Mouse (Mus musculus): Measurements from ENCODE around the gene Sertm1. TPM values are rescaled to one million over a fixed set of nuclear protein-coding genes. Genes with fewer than 3 reads are reported as not detected.

Sertm1 gene
- under 1 TPM; 0.07 to 0.11 TPM for total RNA-seq (2021)
- long read RNA-seq, experiment 1 = 0 reads
- long read RNA-seq, experiment 2 = 0 reads

DNA sequence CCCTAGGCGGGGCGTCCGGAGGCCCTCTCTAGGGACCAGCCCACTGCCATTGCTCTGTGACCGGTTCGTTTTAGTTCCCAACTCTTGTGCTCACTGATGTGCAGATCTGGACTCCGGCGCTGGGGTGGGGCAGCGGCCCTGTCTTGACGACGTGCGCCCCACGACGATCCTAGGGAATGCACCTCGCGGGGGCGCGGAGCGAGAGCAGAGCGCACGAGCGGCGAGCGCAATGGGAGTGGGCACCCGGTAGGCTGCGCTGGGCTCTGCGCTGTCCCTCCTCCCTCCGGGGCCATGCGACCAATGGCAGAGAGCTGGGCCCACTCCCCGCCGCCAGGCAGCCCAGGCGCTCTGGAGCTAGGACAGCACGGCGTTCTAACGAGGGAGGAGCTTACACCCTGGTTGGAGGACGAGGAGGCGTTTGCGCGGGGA is at the start of gene Sertm1:
Gene Sertm1, minus strand, starts transcription at position 245 of the 429 bp plus-strand sequence.
- DNase-seq = peak; percentile 10

DNA sequence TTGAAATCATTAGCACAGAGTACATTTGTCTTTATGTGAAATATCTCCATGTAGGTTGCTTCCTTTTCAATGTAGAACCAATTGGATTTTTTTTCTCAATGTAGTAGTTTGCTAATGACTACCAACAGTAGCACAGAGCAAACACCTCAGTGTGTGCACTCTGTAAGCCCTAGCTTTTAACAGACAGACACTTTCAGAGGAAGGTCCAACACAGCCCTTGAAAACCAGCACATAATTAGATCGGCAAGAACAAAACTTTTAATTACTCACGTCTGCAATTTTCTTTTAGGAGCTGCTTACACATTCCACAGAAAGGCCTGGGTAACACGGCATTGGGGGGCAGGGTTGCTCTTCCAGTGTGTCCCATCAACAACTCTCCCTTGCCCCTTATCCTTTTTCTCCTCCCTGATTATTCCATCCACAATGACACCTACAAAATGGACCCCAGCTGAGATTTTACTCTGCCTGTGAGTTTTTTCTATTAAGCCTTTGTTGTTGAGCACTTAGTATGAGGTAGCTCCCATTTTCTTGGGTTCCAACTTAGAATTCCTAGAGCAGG is 49.3 kb upstream of the Sertm1 start:
- no peak for DNase-seq

GRCm38 (mm10) chr3:54943067-54943810 is 27.6 kb upstream of the Sertm1 start:
- DNase-seq = no peak

- no peak for DNase-seq
These were observed 18.8 kb upstream of the Sertm1 start for GRCm38 (mm10) chr3:54934535-54934934.

DNA sequence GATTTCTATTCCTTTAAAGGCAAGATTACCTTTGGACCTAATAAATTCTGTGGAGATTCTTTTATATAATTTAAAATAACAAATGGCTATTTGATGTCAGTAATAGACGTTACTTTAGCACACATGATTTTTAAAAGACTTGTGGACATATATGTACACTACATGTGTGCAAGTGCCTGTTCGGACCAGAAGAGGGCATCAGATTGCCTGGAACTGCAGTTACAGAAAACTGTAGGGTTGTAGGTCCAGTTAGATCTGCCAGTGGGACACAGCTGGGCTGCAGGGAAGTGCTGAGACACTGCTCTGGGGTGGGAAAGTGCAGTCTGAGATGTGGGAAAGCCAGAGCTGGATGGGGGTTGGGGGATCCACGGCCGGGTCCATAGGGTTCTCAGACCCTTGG is 16.9 kb upstream of the Sertm1 start:
- DNase-seq = no peak

DNA sequence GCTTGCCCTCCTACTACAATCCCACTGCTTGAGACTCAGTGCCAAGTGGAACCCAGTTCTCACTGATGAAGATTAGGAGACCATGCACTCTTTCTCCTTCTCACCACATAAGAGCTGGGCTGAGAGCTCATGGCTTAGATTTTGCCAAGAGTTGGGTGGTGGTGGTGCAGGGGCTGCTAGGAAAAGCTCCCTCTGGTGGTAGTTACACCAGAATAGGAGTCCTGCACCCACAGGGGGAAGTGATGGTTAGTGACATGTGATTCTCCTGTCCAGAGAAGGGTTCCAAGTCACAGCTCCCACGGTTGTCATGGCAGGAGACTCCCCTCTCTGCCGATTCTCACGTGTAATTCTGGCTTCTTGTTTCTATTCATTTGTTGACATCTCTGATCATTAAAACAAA is 4.7 kb upstream of the Sertm1 start:
- no peak for DNase-seq

DNA sequence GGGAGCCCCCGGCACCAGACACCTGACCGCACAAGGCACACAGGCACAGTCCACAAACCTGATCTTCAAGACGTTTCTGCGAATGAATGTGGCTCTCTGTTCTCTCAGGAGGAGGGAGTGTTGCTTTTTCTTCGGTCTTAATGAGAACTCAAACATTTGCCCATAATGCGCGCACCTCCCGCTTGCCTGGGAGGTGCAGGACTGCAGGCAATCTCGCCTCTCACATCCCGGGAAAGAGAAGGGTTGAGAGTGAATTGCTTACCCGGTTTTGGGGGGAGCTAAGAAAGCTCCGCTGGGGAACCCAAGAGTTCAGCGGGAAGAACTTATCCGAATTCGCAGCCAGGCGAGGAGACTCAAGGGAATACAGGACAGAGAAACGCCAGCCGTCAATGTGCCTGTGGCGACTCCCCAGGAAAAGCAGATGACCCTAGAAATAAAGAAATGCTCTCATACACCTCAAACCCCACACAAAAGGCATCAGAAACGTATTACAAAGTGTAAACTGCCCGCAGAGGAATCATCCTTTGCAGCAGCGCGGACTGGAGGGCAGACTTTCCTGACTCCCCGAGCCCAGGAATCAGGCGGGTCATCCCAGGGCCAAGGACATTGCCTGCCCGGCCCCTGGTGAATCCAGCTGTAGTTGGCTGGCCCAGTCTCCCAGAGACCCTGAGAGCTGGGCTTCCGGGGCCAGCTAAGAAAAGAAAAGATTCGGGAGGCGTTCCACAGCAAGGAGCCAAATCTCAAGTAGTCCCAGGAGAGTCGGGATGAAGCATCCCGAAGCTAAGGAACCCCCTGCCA is 643 bp downstream of the Sertm1 start:
- no peak for DNase-seq

- DNase-seq = no peak
These were observed 6.8 kb downstream of the Sertm1 start for GRCm38 (mm10) chr3:54908878-54909277.

- DNase-seq = no peak
These were observed 17.7 kb downstream of the Sertm1 start for GRCm38 (mm10) chr3:54897974-54898373.

DNA sequence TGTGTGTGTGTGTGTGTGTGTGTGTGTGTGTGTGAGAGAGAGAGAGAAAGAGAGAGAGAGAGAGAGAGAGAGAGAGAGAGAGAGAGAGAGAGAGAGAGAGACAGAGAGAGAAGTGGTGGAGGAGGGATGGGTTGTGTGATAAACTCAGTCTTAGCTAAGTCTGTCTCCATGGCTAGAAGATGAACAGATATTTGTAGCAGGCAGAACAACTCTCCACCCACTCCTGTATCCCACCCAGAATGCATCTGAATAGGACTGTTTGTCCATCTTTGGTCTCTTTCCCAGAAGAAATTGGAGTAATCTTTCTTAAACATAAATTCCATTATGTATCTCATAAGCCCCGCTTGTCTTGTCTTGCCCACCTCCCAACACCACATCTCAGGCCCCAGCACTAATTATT is 20.8 kb downstream of the Sertm1 start:
- no peak for DNase-seq

DNA sequence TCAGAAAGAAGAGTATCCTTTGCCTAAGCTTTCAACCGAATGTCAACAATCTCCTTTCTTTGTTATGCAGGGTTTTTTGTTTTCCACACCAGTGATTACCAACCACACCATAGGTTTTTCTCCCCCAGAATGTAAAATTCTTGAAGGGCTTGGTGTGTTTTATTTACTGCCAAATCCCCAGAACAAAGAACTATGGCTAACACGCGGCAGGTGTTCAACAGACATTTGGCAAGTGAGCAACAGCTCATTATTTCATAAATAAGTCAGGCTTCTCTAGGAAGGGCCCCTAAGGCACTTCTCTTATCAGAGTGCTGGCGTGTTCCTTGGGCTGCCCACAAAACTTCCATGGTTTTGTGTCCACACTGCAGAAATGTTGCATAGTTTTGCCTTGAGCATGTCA is 23.5 kb downstream of the Sertm1 start:
- no peak for DNase-seq

GRCm38 (mm10) chr3:54886501-54886900 is 29.2 kb downstream of the Sertm1 start:
- no peak for DNase-seq

Other genes starting within 250 kb of the Sertm1 start
- gene Supt20, start 223.1 kb downstream of the Sertm1 start, total RNA-seq (2021) = 10 to 100 TPM; 25.7 to 26.3 TPM
- not detected for gene Gm21958, start 201.5 kb downstream of the Sertm1 start, total RNA-seq (2021)
- 10 to 100 TPM; 13.9 to 23.7 TPM for gene Exosc8, start 180.5 kb downstream of the Sertm1 start, total RNA-seq (2021)
- gene Alg5, start 180.3 kb downstream of the Sertm1 start, total RNA-seq (2021) = 10 to 100 TPM; 12.8 to 16.1 TPM
- gene Smad9, start 160.3 kb downstream of the Sertm1 start, total RNA-seq (2021) = under 1 TPM; 0.42 to 0.56 TPM
- 10 to 100 TPM; 23.4 to 25.3 TPM for gene Rfxap, start 108.1 kb downstream of the Sertm1 start, total RNA-seq (2021)
- gene Ccna1, start 139.6 kb upstream of the Sertm1 start, total RNA-seq (2021) = under 1 TPM in 1 of 2 experiments, not detected in 1; 0.16 TPM
- gene Spg20, start 196.2 kb upstream of the Sertm1 start, total RNA-seq (2021) = 10 to 100 TPM; 48.4 to 52.6 TPM
- gene Ccdc169, start 221.5 kb upstream of the Sertm1 start, total RNA-seq (2021) = under 1 TPM; 0.14 to 0.16 TPM